Comparison of ENCODE assay signal across 19 mouse cellular contexts in the genomic region with DNA sequence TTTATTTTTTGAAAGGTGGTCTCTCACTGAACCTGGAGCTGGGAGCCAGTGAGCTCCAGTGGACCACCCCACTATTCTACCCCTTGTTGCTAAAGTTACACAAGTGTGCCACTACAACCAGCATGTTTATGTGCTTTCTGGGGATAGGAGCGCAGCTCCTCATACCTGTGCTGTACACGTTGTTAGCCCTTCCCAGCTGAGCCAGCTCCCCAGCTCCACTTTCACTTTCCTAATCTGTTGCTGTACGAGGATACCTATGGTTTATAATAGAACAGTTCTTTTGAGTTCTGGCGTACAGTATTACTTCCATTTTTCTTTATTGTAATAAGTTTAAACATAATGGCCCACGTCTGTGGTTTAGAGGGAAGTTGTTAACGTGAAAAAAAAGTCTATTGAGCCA. TPM values are rescaled to one million over a fixed set of nuclear protein-coding genes. Genes with fewer than 3 reads are reported as not detected.
DNase-seq lines count a peak whose midpoint lies in the region; ATAC-seq and TF ChIP-seq lines count a peak whose summit lies in the region.
"Had no signal": no experiment of that assay in that cellular context is flagged by ENCODE, and none has a peak within 500 bp of the region (broad histone marks: within the 10 kb centered on the region; RNA-seq: fewer than 3 reads in every experiment).

No protein-coding gene starts in this region.

- peaks cover 6% of the 10 kb centered on the region for H3K4me1 ChIP-seq in heart, embryonic 15.5 days (replicated peaks)
- H3K4me1 ChIP-seq in heart, embryonic 12.5 days (replicated peaks), result peaks cover 15% of the 10 kb centered on the region
- H3K4me1 ChIP-seq in stomach, postnatal 0 days (replicated peaks; ENCODE audit: control insufficient read depth, insufficient read depth), result 0 out of 2 replicates have a peak, but pooled peaks cover 2% of the 10 kb centered on the region
- no peaks in the 10 kb centered on the region for H3K4me1 ChIP-seq in embryonic facial prominence, embryonic 10.5 days
- no peaks in the 10 kb centered on the region for H3K4me1 ChIP-seq in forebrain, embryonic 11.5 days (replicated peaks; ENCODE audit: control insufficient read depth, insufficient read depth, low read length)
- H3K4me1 ChIP-seq: neural tube, embryonic 13.5 days had no signal

- peak overlapping the region; percentile 16 for H3K4me2 ChIP-seq in heart, embryonic 15.5 days
- H3K4me2 ChIP-seq in heart, embryonic 12.5 days, result no peak overlapping the region
- no peak overlapping the region for H3K4me2 ChIP-seq in stomach, postnatal 0 days (replicated peaks; ENCODE audit: low read depth)
- H3K4me2 ChIP-seq in forebrain, embryonic 11.5 days (ENCODE audit: low read depth, low read length, severe bottlenecking), result no peak overlapping the region
- H3K4me2 ChIP-seq: liver, embryonic 12.5 days; neural tube, embryonic 13.5 days had no signal

- no peak overlapping the region for H3K27ac ChIP-seq in heart, embryonic 15.5 days
- H3K27ac ChIP-seq in heart, embryonic 12.5 days (ENCODE audit: poor library complexity, severe bottlenecking), result no peak overlapping the region
- H3K27ac ChIP-seq in stomach, postnatal 0 days (replicated peaks), result no peak overlapping the region; the same call in 1 of the 2 replicates
- H3K27ac ChIP-seq in embryonic facial prominence, embryonic 10.5 days (replicated peaks), result no peak overlapping the region
- H3K27ac ChIP-seq in forebrain, embryonic 11.5 days (ENCODE audit: low read depth, low read length), result no peak overlapping the region
- H3K27ac ChIP-seq: liver, embryonic 12.5 days; macrophage; neural tube, embryonic 13.5 days had no signal

- no peaks in the 10 kb centered on the region for H3K27me3 ChIP-seq in heart, embryonic 15.5 days
- H3K27me3 ChIP-seq in heart, embryonic 12.5 days (replicated peaks), result no peaks in the 10 kb centered on the region
- no peaks in the 10 kb centered on the region for H3K27me3 ChIP-seq in stomach, postnatal 0 days (ENCODE audit: control insufficient read depth, insufficient read depth, low read length)
- H3K27me3 ChIP-seq in embryonic facial prominence, embryonic 10.5 days (replicated peaks; ENCODE audit: low read depth, poor library complexity, severe bottlenecking), result no peaks in the 10 kb centered on the region
- H3K27me3 ChIP-seq in forebrain, embryonic 11.5 days (ENCODE audit: control insufficient read depth, insufficient read depth, low read length), result no peaks in the 10 kb centered on the region
- H3K27me3 ChIP-seq: liver, embryonic 12.5 days; neural tube, embryonic 13.5 days had no signal

- TF ChIP-seq EP300 in stomach, postnatal 0 days (optimal IDR thresholded peaks at IDR 0.05), result no peak

- no peaks in the 10 kb centered on the region for H3K9me3 ChIP-seq in heart, embryonic 15.5 days (replicated peaks)
- H3K9me3 ChIP-seq in heart, embryonic 12.5 days (replicated peaks), result peaks cover 3% of the 10 kb centered on the region; the same call in 1 of the 2 replicates
- H3K9me3 ChIP-seq in stomach, postnatal 0 days (ENCODE audit: control insufficient read depth, low read length), result no peaks in the 10 kb centered on the region; the same call in 1 of the 2 replicates
- H3K9me3 ChIP-seq in embryonic facial prominence, embryonic 10.5 days, result peaks cover 6% of the 10 kb centered on the region; the same call in 1 of the 2 replicates
- H3K9me3 ChIP-seq in forebrain, embryonic 11.5 days (ENCODE audit: control insufficient read depth, low read length), result peaks cover 2% of the 10 kb centered on the region; the same call in 1 of the 2 replicates
- H3K9me3 ChIP-seq: liver, embryonic 12.5 days; neural tube, embryonic 13.5 days had no signal

- H3K4me3 ChIP-seq in heart, embryonic 15.5 days, result no peak overlapping the region
- H3K4me3 ChIP-seq in heart, embryonic 12.5 days, result no peak overlapping the region
- H3K4me3 ChIP-seq in stomach, postnatal 0 days (ENCODE audit: low read depth, low read length), result no peak overlapping the region
- H3K4me3 ChIP-seq in embryonic facial prominence, embryonic 10.5 days, result no peak overlapping the region
- no peak overlapping the region for H3K4me3 ChIP-seq in forebrain, embryonic 11.5 days (ENCODE audit: low read depth, low read length)
- H3K4me3 ChIP-seq: liver, embryonic 12.5 days; neural tube, embryonic 13.5 days had no signal

- H3K9ac ChIP-seq in heart, embryonic 15.5 days, result no peak overlapping the region
- H3K9ac ChIP-seq in heart, embryonic 12.5 days, result no peak overlapping the region
- no peak overlapping the region for H3K9ac ChIP-seq in stomach, postnatal 0 days (ENCODE audit: low read length)
- no peak overlapping the region for H3K9ac ChIP-seq in forebrain, embryonic 11.5 days (ENCODE audit: low read length)
- H3K9ac ChIP-seq: liver, embryonic 12.5 days; neural tube, embryonic 13.5 days had no signal

- WGBS in heart, embryonic 15.5 days, result 66% methylated on average over 6 of the region's 6 CpGs
- 78% methylated on average over 6 of the region's 6 CpGs for WGBS in heart, embryonic 12.5 days
- 53% methylated on average over 6 of the region's 6 CpGs for WGBS in stomach, postnatal 0 days
- WGBS in embryonic facial prominence, embryonic 10.5 days, result 93% methylated on average over 6 of the region's 6 CpGs
- 92% methylated on average over 6 of the region's 6 CpGs for WGBS in forebrain, embryonic 11.5 days

- DNase-seq in lung, postnatal 25 days (ENCODE audit: low spot score), result peak; percentile 24
- DNase-seq in lung, postnatal 14 days, result no peak
- no peak for DNase-seq in stomach, postnatal 0 days (ENCODE audit: low spot score)
- no peak for DNase-seq in embryonic facial prominence, embryonic 10.5 days (ENCODE audit: low spot score)
- DNase-seq in forebrain, embryonic 11.5 days (ENCODE audit: low spot score), result no peak
- DNase-seq: adrenal gland, adult 8-10 months; cerebellum, adult 8-10 months; heart, adult 18-20 months; kidney, adult 2 months; kidney, postnatal 36 days; retina, postnatal 1 day; thymus, postnatal 36 days had no signal

- ATAC-seq in heart, embryonic 15.5 days (replicated peaks; ENCODE audit: insufficient number of reproducible peaks, insufficient read depth, low FRiP score, low read depth), result no peak
- no peak for ATAC-seq in heart, embryonic 12.5 days (ENCODE audit: insufficient number of reproducible peaks, low FRiP score)
- ATAC-seq in inflammation-experienced regulatory T-cells, adult 6 months, result peak; percentile 64
- ATAC-seq in stomach, postnatal 0 days (ENCODE audit: low FRiP score, low TSS enrichment), result peak; percentile 38; the same call in 1 of the 2 replicates
- no peak for ATAC-seq in forebrain, embryonic 11.5 days (replicated peaks; ENCODE audit: low FRiP score)
- ATAC-seq: forebrain, embryonic 14.5 days; liver, embryonic 12.5 days had no signal

- H3K36me3 ChIP-seq in heart, embryonic 15.5 days, result peaks cover 15% of the 10 kb centered on the region
- peaks cover 29% of the 10 kb centered on the region for H3K36me3 ChIP-seq in heart, embryonic 12.5 days
- peaks cover 3% of the 10 kb centered on the region; the same call in 1 of the 2 replicates for H3K36me3 ChIP-seq in stomach, postnatal 0 days (ENCODE audit: control insufficient read depth, insufficient read depth, low read length)
- H3K36me3 ChIP-seq in embryonic facial prominence, embryonic 10.5 days (replicated peaks), result peaks cover 46% of the 10 kb centered on the region
- H3K36me3 ChIP-seq in forebrain, embryonic 11.5 days (ENCODE audit: control insufficient read depth, insufficient read depth, low read length), result no peaks in the 10 kb centered on the region; the same call in 1 of the 2 replicates

- TF ChIP-seq CTCF in stomach, postnatal 0 days (IDR thresholded peaks at IDR 0.05; ENCODE audit: low read depth), result no peak

RNA-seq across cellular contexts. Expression of gene Msl2, which starts 25.5 kb away (rescaled TPM):
- polyA plus RNA-seq in heart, embryonic 15.5 days (2015; fragmentation: Nextera tagmentation; extraction: Ambion mirVana), result 3.4 and 3.6 TPM in 2 replicates
- polyA plus RNA-seq in heart, embryonic 12.5 days (2016; fragmentation: Nextera tagmentation; extraction: Ambion mirVana), result 5.3 and 6.0 TPM in 2 replicates
- 10 to 100 TPM; 10.5 to 12.3 (median 11.7) TPM for polyA plus RNA-seq in inflammation-experienced regulatory T-cells, adult 6 months (2017; shearing (Covaris generic))
- 3.0 and 3.5 TPM in 2 replicates for polyA plus RNA-seq in stomach, postnatal 0 days (2015; fragmentation: Nextera tagmentation; extraction: Ambion mirVana)
- polyA plus RNA-seq in embryonic facial prominence, embryonic 10.5 days (2016; fragmentation: Nextera tagmentation; extraction: Ambion mirVana), result 5.0 and 5.2 TPM in 2 replicates
- 5.6 and 6.2 TPM in 2 replicates for polyA plus RNA-seq in forebrain, embryonic 11.5 days (2014; fragmentation: Nextera tagmentation; extraction: Ambion mirVana)

Comparison
In these comparisons a context has a peak if more than half of its experiments do, and no peak if none do; other contexts are left out.
1. ATAC-seq: peak in inflammation-experienced regulatory T-cells, adult 6 months (single experiment) and stomach, postnatal 0 days (single experiment); none in heart, embryonic 15.5 days (single experiment), heart, embryonic 12.5 days (single experiment) and forebrain, embryonic 11.5 days (single experiment).